Mouse (Mus musculus) T-helper 17 cell (primary cell): ENCODE results near the gene Uaca.

Source experiments
- in situ Hi-C, 2 experiments: fragments of 300-600 bp; cut with MboI, MseI; formaldehyde crosslinking; loops; 1 replicate in 1 of 2; 2 replicates in 1 of 2; pipeline ENCODE4 v1.15.1; 2025; ENCODE audit warnings: high pct_unique_total_duplicates in 2 of 2

Uaca gene

DNA sequence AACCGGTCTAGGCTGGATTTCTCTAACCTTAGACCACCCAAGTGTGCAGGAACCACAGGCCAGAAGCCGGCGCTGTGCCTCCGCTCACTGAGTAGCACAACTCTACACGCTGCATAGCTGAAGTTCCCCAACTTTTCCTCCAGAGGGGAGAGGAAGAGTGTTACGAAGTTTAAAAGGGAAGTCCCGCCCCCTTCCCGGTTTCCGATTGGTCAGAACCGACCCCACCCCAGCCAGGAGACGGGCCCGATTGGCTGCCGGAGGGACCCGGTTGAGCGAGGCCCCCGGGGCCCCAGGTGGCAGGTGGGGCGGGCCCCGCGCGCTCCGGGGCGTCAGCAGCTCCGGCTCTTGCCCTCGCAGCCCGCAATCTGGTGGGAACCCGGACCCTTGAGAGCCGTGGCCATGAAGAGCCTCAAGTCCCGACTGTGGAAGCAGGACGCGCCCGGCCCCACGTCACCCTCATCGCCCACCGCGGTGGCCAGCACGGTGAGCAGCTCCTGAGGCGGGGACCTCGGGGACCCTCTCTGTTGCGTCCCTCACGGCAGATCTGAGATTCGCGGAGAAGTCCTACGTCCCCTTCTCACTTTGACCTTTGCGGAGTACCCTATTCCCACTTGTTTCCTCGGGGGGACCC, at the start of gene Uaca:
Gene Uaca (plus strand): TSS at position 333 of the 631 bp plus-strand sequence.
- in situ Hi-C loops = no loop called here

DNA sequence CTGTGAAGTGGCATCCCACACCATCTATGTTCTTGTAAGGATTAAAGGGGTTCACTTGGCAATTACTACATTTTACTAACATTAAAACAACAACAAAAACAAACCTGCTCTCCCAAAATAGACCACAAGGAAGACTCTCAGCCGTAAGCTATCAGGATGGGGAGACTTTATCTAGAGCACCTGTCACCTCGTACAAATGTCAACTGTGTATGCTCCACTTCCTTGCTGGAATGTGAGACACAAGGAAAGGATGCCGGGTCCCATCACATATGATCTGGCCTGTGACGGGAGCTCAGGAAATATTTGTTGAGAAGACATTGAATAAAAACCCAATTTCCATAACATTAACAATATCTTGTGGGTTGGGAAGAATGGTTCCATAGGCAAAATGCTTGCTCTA, 49.4 kb upstream of the Uaca start:
- in situ Hi-C loops = no loop called here

DNA sequence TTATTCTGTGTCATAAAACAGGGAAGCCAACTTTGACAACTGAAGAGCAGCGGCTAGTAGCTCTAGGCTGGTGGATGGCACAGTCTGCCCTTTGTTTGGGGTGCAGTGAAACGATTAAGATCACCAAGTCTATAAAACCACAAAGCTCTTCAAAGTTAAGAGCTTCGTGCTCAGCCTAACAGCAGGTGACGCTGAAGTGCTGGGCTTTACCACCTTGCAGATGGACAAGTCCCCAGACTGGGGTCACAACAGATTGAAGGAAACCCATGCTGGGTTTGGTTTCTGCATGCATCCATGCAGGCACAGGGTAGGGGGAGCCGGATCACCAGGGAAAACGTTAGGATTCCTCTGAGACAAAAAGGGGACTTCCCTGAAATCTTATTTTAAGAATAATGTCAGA, 47.8 kb upstream of the Uaca start:
- in situ Hi-C loops = no loop called here

DNA sequence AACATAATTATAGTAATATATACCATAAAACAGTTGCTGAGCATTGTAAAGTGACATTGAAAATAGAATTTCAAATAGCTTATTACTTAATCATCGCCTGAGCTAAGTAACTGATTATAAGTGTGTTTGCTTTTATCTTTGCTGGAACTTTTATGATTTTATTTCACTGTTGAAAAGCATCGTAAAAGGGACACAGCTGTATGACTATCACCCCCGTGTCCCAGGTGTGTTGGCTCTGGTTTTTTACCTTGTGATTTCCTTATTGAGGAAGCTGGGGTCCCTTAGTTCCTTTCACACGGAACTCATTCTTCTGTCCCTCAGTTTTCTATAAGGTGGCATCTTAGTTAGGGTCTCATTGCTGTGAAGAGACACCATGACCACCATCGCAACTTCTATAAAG, 46.7 kb upstream of the Uaca start:
- in situ Hi-C loops = no loop called here

DNA sequence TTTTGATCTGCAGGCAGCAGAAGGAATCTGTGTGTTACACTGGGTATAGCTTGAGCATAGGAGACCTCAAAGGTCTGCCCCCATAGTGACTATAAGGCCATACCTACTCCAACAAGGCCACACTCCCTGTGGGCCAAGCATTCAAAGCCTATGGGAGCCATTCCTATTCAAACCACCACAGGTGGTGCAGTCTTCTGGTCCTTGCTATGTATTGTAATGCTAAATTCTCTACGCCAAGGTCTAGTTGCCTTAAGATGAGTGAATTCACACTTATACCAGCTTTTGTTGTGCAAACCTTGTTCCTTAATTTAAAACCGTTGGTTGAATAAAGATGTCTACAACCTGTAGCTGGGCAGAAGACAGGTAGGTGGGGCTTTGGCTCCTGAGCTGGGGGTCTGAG, 46.2 kb upstream of the Uaca start:
- in situ Hi-C loops = no loop called here

DNA sequence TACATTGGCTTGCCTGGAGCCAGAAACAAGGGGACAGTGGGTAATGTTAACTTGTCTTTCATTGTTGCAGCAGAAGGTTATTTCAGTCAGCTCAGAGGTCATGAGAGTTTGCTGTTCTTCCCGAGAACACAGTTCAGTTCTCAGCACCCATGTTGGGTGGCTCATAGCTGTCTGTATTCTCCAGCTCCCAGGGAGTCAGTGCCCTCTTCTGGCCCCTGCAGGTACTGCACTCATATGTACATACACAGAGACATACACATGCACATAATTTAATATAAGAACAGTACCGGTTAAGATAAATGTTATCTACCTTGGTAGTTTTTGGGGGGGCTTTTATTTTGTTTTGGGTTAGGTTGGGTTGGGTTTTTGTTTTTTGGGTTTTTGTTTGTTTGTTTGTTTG, 45.2 kb upstream of the Uaca start:
- in situ Hi-C loops = no loop called here

DNA sequence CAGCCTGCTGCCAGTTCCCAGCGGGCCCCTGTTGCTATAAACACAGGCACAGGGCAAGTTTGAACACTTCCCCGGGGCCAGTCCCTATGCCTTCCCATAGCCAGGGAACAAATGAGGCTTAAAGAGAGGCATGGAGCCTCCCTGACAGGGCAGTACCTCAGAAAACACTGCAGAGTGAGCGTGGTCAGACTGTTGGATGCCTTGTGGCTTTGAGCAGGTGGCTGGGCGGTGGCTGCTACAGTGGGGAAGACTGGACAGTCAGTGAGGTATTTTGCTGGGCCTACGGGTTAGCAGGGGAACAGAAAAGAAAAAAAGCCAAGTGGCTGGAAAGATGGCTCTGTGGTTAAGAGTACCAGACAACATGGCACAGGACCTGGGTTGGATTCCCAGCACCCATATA, 43.2 kb upstream of the Uaca start:
- in situ Hi-C loops = loop anchor here in 1 of 2 experiments (5.0 kb wide), 1 partner anchor 111 kb away; no protein-coding TSS in a partner anchor

DNA sequence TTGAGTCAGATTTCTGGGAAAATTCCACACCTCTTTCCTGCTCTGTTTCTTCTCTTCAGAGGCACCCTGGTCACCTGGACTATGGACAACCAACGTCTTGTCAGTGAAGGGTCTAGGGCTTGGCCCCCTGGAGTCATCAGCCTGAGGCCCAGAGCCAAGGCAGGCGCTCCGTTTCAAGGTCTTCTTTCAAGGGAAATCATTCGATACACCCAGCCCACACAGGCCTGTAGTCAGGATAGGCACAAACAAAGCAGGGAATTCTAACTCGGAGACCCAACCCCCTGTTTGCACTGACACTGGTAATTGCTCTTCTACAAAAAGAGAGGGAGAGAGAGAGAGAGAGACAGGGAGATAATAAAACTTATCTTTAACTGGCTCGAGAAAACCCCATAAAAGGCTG, 42.4 kb upstream of the Uaca start:
- in situ Hi-C loops = loop anchor here in 1 of 2 experiments (5.0 kb wide), 1 partner anchor 110 kb away; no protein-coding TSS in a partner anchor

DNA sequence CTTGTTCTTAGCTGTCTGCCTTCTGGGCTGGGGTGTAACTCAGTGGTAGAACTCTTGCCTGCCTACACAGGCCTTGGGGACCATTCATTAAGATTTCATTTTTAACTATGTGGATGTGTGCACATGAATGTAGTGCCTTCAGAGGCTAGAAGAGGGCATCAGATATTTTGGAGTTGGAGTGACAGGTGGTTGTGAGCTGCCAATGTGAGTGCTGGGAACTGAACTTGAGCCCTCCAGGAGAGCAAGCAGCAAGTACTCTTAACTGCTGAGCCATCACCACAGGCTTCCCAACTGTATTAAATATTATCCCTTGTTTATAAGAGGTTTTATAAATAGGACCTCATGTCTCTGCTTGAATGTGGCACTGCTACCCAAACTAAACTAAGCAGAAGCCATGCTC, 41.7 kb upstream of the Uaca start:
- in situ Hi-C loops = loop anchor here in 1 of 2 experiments (5.0 kb wide), 1 partner anchor 110 kb away; no protein-coding TSS in a partner anchor

DNA sequence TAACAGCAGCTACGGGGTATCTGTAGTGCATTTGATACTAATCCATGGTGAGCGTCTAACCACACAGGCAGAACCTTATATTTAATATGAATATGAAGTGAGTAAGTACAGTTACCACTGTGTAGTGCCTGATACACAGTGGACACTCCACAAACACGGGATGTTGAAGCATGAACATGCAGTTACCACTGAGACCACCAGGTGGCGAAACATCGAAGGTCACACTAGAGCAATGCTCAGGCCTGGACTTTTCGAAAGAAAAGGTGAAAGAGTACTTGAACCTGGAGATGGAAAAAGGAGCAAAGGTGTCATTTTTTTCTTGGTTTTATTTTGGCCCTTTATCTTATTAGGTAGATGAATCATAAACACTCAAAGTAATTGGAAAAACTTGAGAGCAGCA, 38.1 kb upstream of the Uaca start:
- in situ Hi-C loops = loop anchor here in 1 of 2 experiments (5.0 kb wide), 1 partner anchor 96 kb away; no protein-coding TSS in a partner anchor

DNA sequence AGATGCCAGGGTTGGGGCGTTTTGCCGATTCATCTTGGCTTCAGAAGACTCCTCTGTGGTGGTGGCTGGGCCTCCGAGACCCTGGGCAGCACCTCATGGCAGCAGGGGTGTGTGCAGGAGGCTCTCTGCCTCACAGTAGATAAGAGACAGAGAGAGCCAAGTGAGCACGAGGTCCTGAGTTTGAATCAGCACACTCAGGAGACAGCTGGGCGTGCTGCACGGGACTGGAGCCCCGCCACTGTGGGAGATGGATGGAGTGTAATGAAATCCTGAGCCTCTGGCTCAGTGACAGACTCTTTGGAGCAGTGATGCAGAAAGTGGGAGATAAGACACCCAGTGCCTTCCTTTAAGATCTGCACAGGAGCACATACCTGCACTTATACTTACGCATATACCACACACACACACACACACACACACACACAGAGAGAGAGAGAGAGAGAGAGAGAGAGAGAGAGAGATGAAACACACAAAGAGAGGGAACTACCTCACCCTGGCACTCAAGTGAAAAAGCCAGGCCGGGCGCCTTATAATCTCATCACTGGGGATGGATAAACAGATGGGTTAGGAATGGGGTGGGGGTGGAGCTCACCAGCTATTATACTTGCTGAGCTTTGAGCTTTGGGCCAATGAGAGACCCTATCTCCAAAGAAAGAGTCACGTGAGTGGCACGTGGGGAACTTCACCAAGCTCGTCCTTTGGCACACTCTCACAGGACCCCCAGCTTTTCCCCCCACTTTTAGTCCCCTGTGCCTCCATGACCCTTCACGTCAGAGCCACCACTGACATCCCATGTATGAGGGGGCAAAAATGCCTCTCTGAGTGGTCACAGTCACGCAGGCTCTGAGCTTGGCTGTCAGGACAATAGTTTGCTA, 37.2 kb upstream of the Uaca start:
- in situ Hi-C loops = loop anchor here in 1 of 2 experiments (5.0 kb wide), 1 partner anchor 95 kb away; no protein-coding TSS in a partner anchor

DNA sequence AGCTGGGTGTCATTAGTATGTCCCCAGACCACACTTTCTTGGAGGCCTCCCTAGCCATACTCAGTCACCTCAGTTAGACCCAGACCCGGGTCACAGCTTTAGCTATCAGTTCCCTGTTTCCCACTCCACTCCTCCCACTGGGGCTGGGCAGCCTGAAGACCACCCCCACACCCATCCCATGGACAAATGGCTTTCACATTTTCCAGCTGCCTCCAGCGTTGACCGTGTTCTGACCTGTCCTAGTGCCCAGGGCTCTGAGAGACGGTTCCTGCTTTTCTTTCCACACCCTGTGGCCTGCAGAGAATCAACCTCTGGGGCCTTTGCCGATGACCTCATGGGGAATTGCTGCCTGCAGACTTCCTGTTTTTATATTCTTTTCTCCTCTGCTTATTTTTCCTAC, 36.5 kb upstream of the Uaca start:
- in situ Hi-C loops = loop anchor here in 1 of 2 experiments (5.0 kb wide), 1 partner anchor 94 kb away; no protein-coding TSS in a partner anchor

DNA sequence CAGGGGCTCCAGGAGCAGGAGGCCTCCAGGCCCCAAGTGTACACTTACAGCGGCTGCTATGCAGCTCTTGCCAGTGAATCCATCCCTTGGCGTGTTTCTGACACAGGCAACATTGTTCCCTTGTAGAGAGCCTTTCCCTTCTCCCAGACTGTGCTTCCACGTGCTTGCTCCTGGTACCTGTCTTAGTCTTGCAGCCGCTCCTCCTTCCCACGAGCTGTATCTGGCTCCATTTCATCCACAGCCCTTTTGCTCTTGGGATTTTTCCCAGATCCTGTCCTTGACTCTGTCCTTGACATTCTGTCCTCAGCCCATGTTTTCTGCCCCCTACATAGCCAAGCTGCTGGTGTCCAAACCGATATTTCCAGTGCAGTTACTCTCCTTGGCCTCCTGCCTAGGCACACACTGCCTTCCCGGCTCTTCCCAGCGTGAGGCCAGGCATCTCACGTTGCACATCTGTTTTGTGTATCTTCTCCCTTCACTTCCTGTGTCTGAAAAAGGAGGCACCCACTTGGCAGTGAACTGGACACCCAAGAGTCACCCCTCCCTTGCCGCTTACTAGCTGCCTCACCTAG, 34.8 kb upstream of the Uaca start:
- in situ Hi-C loops = loop anchor here in 1 of 2 experiments (5.0 kb wide), 1 partner anchor 93 kb away; no protein-coding TSS in a partner anchor

DNA sequence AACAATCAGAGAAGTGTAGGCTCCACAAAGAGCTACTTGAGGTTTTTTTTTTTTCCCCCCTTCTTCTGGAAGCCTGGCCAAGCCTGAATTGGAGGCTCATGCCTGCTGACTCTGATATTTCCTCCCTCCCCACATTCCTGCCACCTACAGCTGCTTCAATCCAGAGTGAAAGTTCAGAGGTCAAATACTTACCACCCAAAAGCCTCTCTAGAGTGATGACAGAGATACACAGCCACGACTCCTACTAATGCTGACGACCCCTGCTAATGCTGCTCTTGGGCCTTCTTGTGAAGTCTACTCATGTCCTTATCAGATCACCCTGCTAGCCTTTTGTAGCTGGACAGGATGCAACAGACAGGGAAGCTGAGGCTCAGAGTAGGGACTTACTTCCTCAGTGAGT, 29.2 kb upstream of the Uaca start:
- in situ Hi-C loops = no loop called here

DNA sequence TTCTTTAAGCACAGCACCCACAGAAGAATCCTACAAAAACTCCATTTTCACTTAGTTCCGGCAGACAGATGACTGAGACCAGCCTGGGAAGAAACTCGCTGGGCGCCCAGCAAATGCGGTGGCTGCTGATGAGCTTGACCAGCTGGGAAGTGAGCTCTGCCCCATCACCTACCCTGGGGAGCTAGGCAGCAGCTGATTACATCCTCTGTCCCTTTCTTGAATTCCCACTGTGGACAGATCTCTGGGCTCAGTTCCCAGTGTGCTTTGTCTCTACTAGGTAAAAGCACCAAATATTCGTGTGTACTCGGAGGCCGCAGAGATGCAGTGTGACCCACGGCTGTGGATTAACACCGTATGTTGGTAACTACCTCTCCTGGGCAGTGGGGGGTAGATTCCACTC, 25.9 kb upstream of the Uaca start:
- in situ Hi-C loops = no loop called here

DNA sequence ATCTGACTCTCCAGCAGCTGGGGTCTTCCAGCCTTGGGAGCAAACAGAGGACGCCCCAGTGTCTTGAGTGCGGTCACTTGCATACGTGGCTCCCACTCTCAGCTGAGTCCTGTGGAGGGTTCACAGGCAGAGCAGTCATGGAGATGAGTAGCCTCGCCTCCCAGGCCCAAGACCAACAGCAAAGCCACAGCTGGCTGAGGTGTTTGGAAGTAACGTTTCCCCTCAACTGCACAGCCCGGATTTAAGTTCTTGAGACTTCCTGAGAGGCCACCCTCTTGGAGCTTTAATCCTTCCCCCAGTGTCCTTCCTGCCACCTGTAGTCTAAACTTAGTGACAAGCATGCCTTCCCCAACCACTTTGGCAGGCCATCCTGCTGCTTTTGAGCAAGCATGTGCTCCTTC, 24.6 kb upstream of the Uaca start:
- in situ Hi-C loops = no loop called here

DNA sequence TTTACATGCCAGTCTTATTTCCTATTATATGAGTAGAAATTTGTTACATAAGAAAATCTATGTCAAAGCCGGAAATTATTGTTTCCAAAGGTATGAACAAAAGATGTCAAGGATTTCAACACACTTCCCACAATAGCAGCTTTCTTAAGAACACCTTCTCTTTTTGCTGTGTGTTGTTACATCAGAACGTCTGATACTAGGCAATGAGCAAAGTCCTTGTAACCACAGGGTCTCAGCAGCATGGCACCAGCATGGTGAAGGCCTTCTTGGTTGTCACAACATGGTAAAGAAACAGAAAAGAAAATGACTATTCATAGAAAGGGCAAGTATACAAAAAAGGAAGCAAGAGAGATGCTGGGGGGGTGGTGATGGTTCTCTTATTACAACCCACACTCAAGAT, 20.6 kb upstream of the Uaca start:
- in situ Hi-C loops = no loop called here

DNA sequence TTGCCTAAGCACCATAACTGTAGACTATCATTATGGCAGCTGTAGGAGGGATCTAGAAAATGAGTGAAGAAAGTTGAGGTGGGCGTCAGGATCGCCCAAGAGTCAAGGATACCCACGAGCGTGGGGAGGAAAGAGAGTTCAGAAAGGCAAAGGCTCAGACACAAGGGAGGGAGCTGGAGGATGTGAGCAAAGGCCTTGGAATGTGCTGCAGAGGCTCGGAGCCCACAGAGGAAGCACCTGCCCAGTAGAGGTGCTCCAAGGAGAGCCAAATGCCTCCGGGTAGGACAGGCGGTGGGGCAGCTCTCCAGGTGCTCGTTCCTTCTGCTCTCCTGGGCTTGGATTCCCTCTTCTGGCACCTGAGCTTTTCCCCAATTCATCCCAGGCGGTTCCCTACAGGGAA, 17.4 kb upstream of the Uaca start:
- in situ Hi-C loops = no loop called here

DNA sequence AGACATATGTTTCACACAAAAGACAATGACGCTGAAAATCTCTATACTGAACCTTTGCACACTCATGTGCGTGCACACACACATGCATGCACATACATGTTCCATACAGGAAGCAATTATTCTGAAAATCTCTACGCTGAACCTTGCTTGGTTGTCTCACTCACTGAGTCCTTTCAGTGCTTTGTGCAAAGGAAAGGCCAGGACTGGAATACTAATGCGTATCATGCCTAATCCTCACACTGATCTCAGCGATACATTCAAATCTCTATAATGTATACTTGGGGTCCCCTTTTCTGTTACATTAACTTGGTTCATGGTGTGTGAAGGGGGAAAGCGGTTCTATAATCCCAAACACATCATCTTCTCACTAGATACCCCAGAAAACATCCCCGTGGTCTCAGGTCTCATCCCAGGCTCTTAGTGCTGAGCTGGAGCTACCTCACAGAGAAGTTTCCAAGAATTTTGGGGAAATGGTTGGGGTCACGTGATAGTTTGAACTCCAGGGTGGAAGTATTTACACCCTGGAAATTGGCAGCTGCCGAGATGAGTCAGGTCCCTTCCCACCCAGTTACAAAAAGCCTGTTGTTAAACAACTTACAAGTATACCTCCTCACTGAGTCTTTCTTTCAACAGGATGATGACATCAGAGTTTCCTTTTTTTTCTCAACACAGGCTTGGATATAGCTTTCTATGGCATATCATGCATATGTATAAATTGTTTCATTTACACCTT, 12.1 kb upstream of the Uaca start:
- in situ Hi-C loops = no loop called here

DNA sequence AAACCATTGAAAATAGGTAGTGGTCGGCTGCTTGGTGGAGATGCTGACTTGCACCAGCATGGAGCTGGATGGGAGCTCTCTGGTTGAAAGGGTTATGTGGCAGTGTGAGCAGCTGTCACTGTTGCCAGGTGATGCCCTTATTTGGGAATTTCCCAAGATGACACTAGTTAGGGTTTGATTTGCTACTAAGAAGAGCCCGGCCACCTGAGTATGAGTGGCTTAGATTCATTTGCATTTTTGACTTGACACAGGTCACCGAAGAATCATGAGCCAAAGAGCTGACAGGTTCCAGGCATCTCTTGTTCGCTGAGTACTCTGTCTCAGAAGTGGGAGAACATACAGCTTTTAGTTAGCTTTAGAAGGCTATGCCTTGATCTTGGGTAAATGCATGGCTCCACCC, 9.3 kb upstream of the Uaca start:
- in situ Hi-C loops = no loop called here

DNA sequence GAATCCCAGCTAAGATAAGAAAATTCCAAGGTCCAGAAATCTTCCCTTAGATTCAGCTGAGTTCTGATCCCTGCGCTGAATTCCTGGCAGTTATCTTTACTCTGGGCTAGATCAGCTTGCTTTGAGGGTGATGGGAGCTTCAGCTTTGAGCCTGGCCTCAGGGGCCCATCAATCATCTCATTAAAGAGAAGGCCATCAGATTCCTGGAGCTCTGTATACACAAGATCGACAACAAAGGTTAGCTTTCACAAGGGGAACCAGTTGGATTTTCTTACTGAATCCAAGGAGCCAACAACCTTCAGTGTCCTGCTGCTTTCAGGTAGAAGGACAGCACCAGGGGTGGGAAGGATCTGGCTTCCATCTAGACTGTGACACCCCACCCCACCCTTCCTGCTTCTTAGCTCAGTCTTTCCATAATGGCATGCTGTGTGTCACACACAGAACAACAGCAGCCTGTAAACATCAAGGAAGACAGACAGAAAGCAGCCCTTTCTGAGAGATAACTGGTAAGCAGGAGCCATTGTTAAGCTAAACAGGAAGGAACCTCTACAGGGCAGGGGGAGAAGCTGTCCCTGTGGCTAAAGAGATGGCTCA, 6.7 kb upstream of the Uaca start:
- in situ Hi-C loops = no loop called here
